Mouse (Mus musculus) cerebellum, adult 9-10 months (tissue): ENCODE measurements at regions not wholly inside any gene's neighbourhood (a gene's known extent, or its start where the extent isn't known, plus 50 kb on each side); places are given as distances from the start of the nearest gene placed in this dataset.
A peak's percentile ranks its signal among the peaks of the same experiment; 100 is the strongest.
"Not testable (repeated sequence)": the region's sequence is repeated elsewhere in the genome, so short reads cannot be mapped to it uniquely, and the experiment has no call there.

ENCODE experiments used
- DNase-seq: peaks from one replicate; pipeline ENCODE4 v3.0.0; 2022

- no peak for DNase-seq
Observed at GRCm38 (mm10) chr9:84461441-84461840, 536.5 kb downstream of the Bckdhb start.

- DNase-seq = peak; percentile 1
Observed at GRCm38 (mm10) chr9:84466741-84467140, 541.8 kb downstream of the Bckdhb start.

- DNase-seq = no peak
Observed at GRCm38 (mm10) chr9:84472696-84473095, 547.8 kb downstream of the Bckdhb start.

- no peak for DNase-seq
Observed at GRCm38 (mm10) chr9:84475906-84476305, 551.0 kb downstream of the Bckdhb start.

- no peak for DNase-seq
Observed at GRCm38 (mm10) chr9:84499507-84499906, 574.6 kb downstream of the Bckdhb start.

- DNase-seq = not testable (repeated sequence)
Observed at GRCm38 (mm10) chr9:84502981-84503380, 578.0 kb downstream of the Bckdhb start.

GRCm38 (mm10) chr9:84517064-84517463 lies 592.1 kb downstream of the Bckdhb start:
- DNase-seq = no peak

GRCm38 (mm10) chr9:84545431-84545830 lies 620.5 kb downstream of the Bckdhb start:
- DNase-seq = no peak

- DNase-seq = no peak
Observed at GRCm38 (mm10) chr9:84548012-84548660, 623.2 kb downstream of the Bckdhb start.

- no peak for DNase-seq
Observed at GRCm38 (mm10) chr9:84555237-84555636, 630.3 kb downstream of the Bckdhb start.

GRCm38 (mm10) chr9:84556261-84556844 lies 631.4 kb downstream of the Bckdhb start:
- no peak for DNase-seq

- DNase-seq = no peak
Observed at GRCm38 (mm10) chr9:84558346-84558745, 633.4 kb downstream of the Bckdhb start.

GRCm38 (mm10) chr9:84569533-84569932 lies 644.6 kb downstream of the Bckdhb start:
- DNase-seq = no peak

GRCm38 (mm10) chr9:84577781-84578180 lies 652.8 kb downstream of the Bckdhb start:
- DNase-seq = no peak

- no peak for DNase-seq
Observed at GRCm38 (mm10) chr9:84587791-84588190, 662.8 kb downstream of the Bckdhb start.

GRCm38 (mm10) chr9:84594724-84595123 lies 669.8 kb downstream of the Bckdhb start:
- no peak for DNase-seq
